Mouse (Mus musculus) gastrocnemius, adult 18-20 months (tissue): ENCODE data around the gene Trim28. TPM values are rescaled to one million over a fixed set of nuclear protein-coding genes. Genes with fewer than 3 reads are reported as not detected.

Experiments used
- DNase-seq: peaks from one replicate; pipeline ENCODE4 v3.0.0; 2021; ENCODE audit warnings: low spot score
- total RNA-seq, 2 experiments: library from RNA; stranded (reverse); gene quantifications; 2 replicates each; pipeline ENCODE4 v1.2.3; 2021

Trim28 gene
- total RNA-seq, 2 experiments from 2014 or later: 63.6 to 65.9 TPM

GRCm38 (mm10) chr7:12997230-12997629, 1.7 kb upstream of the Trim28 start:
- DNase-seq: no peak

- DNase-seq: no peak
Observed at GRCm38 (mm10) chr7:12998053-12998452, 861 bp upstream of the Trim28 start, which contains the start of gene Slc27a5. Slc27a5 (minus strand) TSS chr7:12998192.

- DNase-seq: no peak
Observed at GRCm38 (mm10) chr7:13001584-13001983, 2.7 kb downstream of the Trim28 start.

- DNase-seq: no peak
Observed at GRCm38 (mm10) chr7:13003380-13003779, 4.5 kb downstream of the Trim28 start.

- DNase-seq: no peak
Observed at GRCm38 (mm10) chr7:13006011-13006410, 7.1 kb downstream of the Trim28 start.

GRCm38 (mm10) chr7:13006531-13006930, 7.6 kb downstream of the Trim28 start:
- DNase-seq: no peak

GRCm38 (mm10) chr7:13007341-13008092, 8.6 kb downstream of the Trim28 start:
- no peak for DNase-seq

GRCm38 (mm10) chr7:13009143-13010004, 10.5 kb downstream of the Trim28 start:
- DNase-seq: peak; percentile 93

GRCm38 (mm10) chr7:13010005-13010908, 11.3 kb downstream of the Trim28 start, which contains the start of gene Zbtb45:
Zbtb45 (minus strand) TSS chr7:13010034.
- DNase-seq: no peak

GRCm38 (mm10) chr7:13013671-13014070, 14.8 kb downstream of the Trim28 start:
- no peak for DNase-seq

GRCm38 (mm10) chr7:13014275-13014839, 15.4 kb downstream of the Trim28 start:
- no peak for DNase-seq

GRCm38 (mm10) chr7:13015217-13015616, 16.3 kb downstream of the Trim28 start:
- DNase-seq: no peak

GRCm38 (mm10) chr7:13022773-13023535, 24.0 kb downstream of the Trim28 start:
- DNase-seq: peak; percentile 40

GRCm38 (mm10) chr7:13023928-13024731, 25.2 kb downstream of the Trim28 start:
- peak; percentile 92 for DNase-seq

GRCm38 (mm10) chr7:13024805-13025204, 25.9 kb downstream of the Trim28 start:
- peak; percentile 52 for DNase-seq

- DNase-seq: no peak
Observed at GRCm38 (mm10) chr7:13025511-13026112, 26.7 kb downstream of the Trim28 start.

- DNase-seq: no peak
Observed at GRCm38 (mm10) chr7:13028986-13029385, 30.1 kb downstream of the Trim28 start.

- DNase-seq: no peak
Observed at GRCm38 (mm10) chr7:13031069-13031468, 32.2 kb downstream of the Trim28 start.

GRCm38 (mm10) chr7:13031983-13032382, 33.1 kb downstream of the Trim28 start:
- no peak for DNase-seq
